Mouse (Mus musculus) liver, adult 2 months (tissue): ENCODE results near the gene Ccp110.

Experiments
- CTCF ChIP-seq: fragments of 200-500 bp; IDR thresholded peaks from 2 replicates; pipeline ENCODE4 v1.5.1; 2011; ENCODE audit warnings: low read depth, low read length, control low read depth
- POLR2A ChIP-seq: fragments of 200-500 bp; IDR thresholded peaks from 2 replicates; pipeline ENCODE4 v1.6.1; 2011; ENCODE audit warnings: low read length, control low read depth; ENCODE audit not compliant: insufficient read depth; ENCODE audit errors: extremely low read depth

GRCm38 (mm10) chr7:118738730-118739129 is 26.4 kb downstream of the Ccp110 start:
- no peak for TF ChIP-seq POLR2A
- no peak for TF ChIP-seq CTCF
